Comparison of ENCODE assay signal across 28 mouse cellular contexts in the genomic region with DNA sequence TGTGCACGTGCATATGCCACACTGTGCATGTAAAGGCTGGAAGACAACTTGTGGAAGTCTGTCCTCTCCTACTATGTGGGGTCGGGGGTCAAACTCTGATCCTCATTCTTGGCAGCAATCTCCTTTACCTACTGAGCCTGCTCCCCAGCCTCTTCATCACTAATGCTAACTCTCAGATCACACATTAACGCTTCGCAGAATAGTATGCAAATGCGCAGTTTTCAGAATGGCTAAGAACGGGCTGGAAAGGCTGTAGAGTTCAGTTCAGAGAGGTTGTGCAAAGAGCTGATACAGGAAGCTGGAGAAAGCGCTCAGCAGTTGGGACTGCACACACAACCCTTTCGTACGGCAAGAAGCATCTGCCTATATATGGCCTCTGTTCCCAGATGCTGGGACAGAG. TPM values are rescaled to one million over a fixed set of nuclear protein-coding genes. Genes with fewer than 3 reads are reported as not detected.
DNase-seq lines count a peak whose midpoint lies in the region; ATAC-seq and TF ChIP-seq lines count a peak whose summit lies in the region.
"Had no signal": no experiment of that assay in that cellular context is flagged by ENCODE, and none has a peak within 500 bp of the region (broad histone marks: within the 10 kb centered on the region; RNA-seq: fewer than 3 reads in every experiment).

No protein-coding gene starts in this region.

- peaks cover 10% of the 10 kb centered on the region for H3K4me1 ChIP-seq in heart, adult 2 months (ENCODE audit: control insufficient read depth, insufficient read depth, low read length)
- H3K4me1 ChIP-seq in kidney, embryonic 15.5 days = peaks cover 46% of the 10 kb centered on the region
- peaks cover 8 to 20% of the 10 kb centered on the region in 2 experiments; a peak in 3 of 4 replicates for H3K4me1 ChIP-seq in ES-E14 (ENCODE audit: control insufficient read depth in 2 of 2, insufficient read depth in 2 of 2, low read length in 2 of 2, poor library complexity in 1 of 2)
- 0 out of 2 replicates have a peak, but pooled peaks cover 7% of the 10 kb centered on the region for H3K4me1 ChIP-seq in forebrain, embryonic 12.5 days

- H3K79me2 ChIP-seq in heart, adult 2 months (replicated peaks; ENCODE audit: control insufficient read depth, insufficient read depth, low read length) = no peaks in the 10 kb centered on the region

- intact Hi-C loops in heart, adult 2 months (cut with DNase I) = no loop called here

- DNase-seq in heart, adult 2 months = no peak
- DNase-seq in heart, adult 8-10 months (ENCODE audit: low spot score) = no peak
- DNase-seq in kidney, adult 9 months = peak; percentile 51
- no peak for DNase-seq in ES-E14 (ENCODE audit: low read depth, low spot score)
- peak; percentile 79 for DNase-seq in splenic B cell, adult 2 months (ENCODE audit: low read depth, low spot score)
- DNase-seq: adrenal gland, postnatal 10 days; cerebellum, adult 11 months; cerebellum, postnatal 10 days; gastrocnemius, postnatal 36 days; heart, postnatal 36 days; layer of hippocampus, postnatal 36 days; midbrain, embryonic 14.5 days; right cerebral cortex, postnatal 14 days; thymus, postnatal 14 days had no signal

- peak overlapping the region; percentile 49; the same call in 1 of the 2 replicates for H3K27ac ChIP-seq in heart, adult 2 months
- H3K27ac ChIP-seq in kidney, embryonic 15.5 days = no peak overlapping the region
- peak overlapping the region; percentile 100 for H3K27ac ChIP-seq in ES-E14 (ENCODE audit: insufficient read depth, low read depth, low read length, poor library complexity, severe bottlenecking)
- H3K27ac ChIP-seq in forebrain, embryonic 12.5 days = no peak overlapping the region
- H3K27ac ChIP-seq: embryonic facial prominence, embryonic 12.5 days; heart, embryonic 13.5 days; hindbrain, embryonic 15.5 days; intestine, embryonic 15.5 days; liver, embryonic 15.5 days; neural tube, embryonic 15.5 days had no signal

- no peak for TF ChIP-seq POLR2A in heart, adult 2 months (IDR thresholded peaks at IDR 0.05; ENCODE audit: insufficient read depth, low read depth, low read length)

- in situ Hi-C loops in ES-E14 (cut with MboI; ENCODE audit: low sequenced_read_pairs in 2 of 2, unreplicated experiment in 2 of 2) = no loop called here

- no peaks in the 10 kb centered on the region for H3K9me3 ChIP-seq in kidney, embryonic 15.5 days (replicated peaks)
- H3K9me3 ChIP-seq in ES-E14 (ENCODE audit: control insufficient read depth, insufficient read depth, low read depth, low read length) = no peaks in the 10 kb centered on the region
- no peaks in the 10 kb centered on the region for H3K9me3 ChIP-seq in forebrain, embryonic 12.5 days
- H3K9me3 ChIP-seq: embryonic facial prominence, embryonic 12.5 days; heart, embryonic 13.5 days; hindbrain, embryonic 15.5 days; intestine, embryonic 15.5 days; liver, embryonic 15.5 days; megakaryocyte, embryonic 14.5 days; neural tube, embryonic 15.5 days had no signal

- no peak for TF ChIP-seq CTCF in heart, adult 2 months (IDR thresholded peaks at IDR 0.05)

- H3K4me3 ChIP-seq in heart, adult 2 months = no peak overlapping the region
- H3K4me3 ChIP-seq in kidney, embryonic 15.5 days (replicated peaks) = no peak overlapping the region
- no peak overlapping the region for H3K4me3 ChIP-seq in ES-E14 (ENCODE audit: insufficient read depth in 1 of 2, low read depth in 1 of 2, low read length in 2 of 2, poor library complexity in 1 of 2, severe bottlenecking in 1 of 2)
- no peak overlapping the region for H3K4me3 ChIP-seq in forebrain, embryonic 12.5 days (replicated peaks)
- H3K4me3 ChIP-seq: embryonic facial prominence, embryonic 12.5 days; heart, embryonic 13.5 days; hindbrain, embryonic 15.5 days; intestine, embryonic 15.5 days; liver, embryonic 15.5 days; megakaryocyte, embryonic 14.5 days; myocyte; neural tube, embryonic 15.5 days had no signal

- H3K27me3 ChIP-seq in heart, adult 2 months (ENCODE audit: control insufficient read depth, insufficient read depth, low read length) = no peaks in the 10 kb centered on the region
- no peaks in the 10 kb centered on the region for H3K27me3 ChIP-seq in kidney, embryonic 15.5 days
- no peaks in the 10 kb centered on the region for H3K27me3 ChIP-seq in splenic B cell, adult 2 months (ENCODE audit: control insufficient read depth, insufficient read depth, low read length, poor library complexity, severe bottlenecking)
- H3K27me3 ChIP-seq in forebrain, embryonic 12.5 days = no peaks in the 10 kb centered on the region
- H3K27me3 ChIP-seq: embryonic facial prominence, embryonic 12.5 days; heart, embryonic 13.5 days; hindbrain, embryonic 15.5 days; intestine, embryonic 15.5 days; liver, embryonic 15.5 days; megakaryocyte, embryonic 14.5 days; neural tube, embryonic 15.5 days; Patski had no signal

- no peak for TF ChIP-seq EP300 in heart, adult 2 months (IDR thresholded peaks at IDR 0.05; ENCODE audit: insufficient read depth, low read depth, low read length)

- WGBS in heart, adult 2 months = 70% methylated on average over 9 of the region's 9 CpGs
- 75% methylated on average over 9 of the region's 9 CpGs for WGBS in kidney, embryonic 15.5 days
- 79% methylated on average over 9 of the region's 9 CpGs for WGBS in forebrain, embryonic 12.5 days

- H3K4me2 ChIP-seq in kidney, embryonic 15.5 days = no peak overlapping the region
- H3K4me2 ChIP-seq in forebrain, embryonic 12.5 days = no peak overlapping the region
- H3K4me2 ChIP-seq: embryonic facial prominence, embryonic 12.5 days; heart, embryonic 13.5 days; hindbrain, embryonic 15.5 days; intestine, embryonic 15.5 days; liver, embryonic 15.5 days; neural tube, embryonic 15.5 days had no signal

- H3K9ac ChIP-seq in heart, adult 2 months (ENCODE audit: low read depth, low read length) = no peak overlapping the region
- H3K9ac ChIP-seq in kidney, embryonic 15.5 days = no peak overlapping the region
- peak overlapping the region; percentile 45; the same call in 1 of the 2 replicates for H3K9ac ChIP-seq in ES-E14 (ENCODE audit: insufficient read depth, low read depth, low read length, poor library complexity, severe bottlenecking)
- no peak overlapping the region for H3K9ac ChIP-seq in forebrain, embryonic 12.5 days
- H3K9ac ChIP-seq: embryonic facial prominence, embryonic 12.5 days; heart, embryonic 13.5 days; hindbrain, embryonic 15.5 days; intestine, embryonic 15.5 days; liver, embryonic 15.5 days; neural tube, embryonic 15.5 days had no signal

- H3K36me3 ChIP-seq in heart, adult 2 months (ENCODE audit: control insufficient read depth, insufficient read depth, low read length) = peaks cover 5% of the 10 kb centered on the region; the same call in 1 of the 2 replicates
- H3K36me3 ChIP-seq in kidney, embryonic 15.5 days = no peaks in the 10 kb centered on the region
- no peaks in the 10 kb centered on the region for H3K36me3 ChIP-seq in ES-E14 (ENCODE audit: control insufficient read depth, insufficient read depth, low read length, poor library complexity, severe bottlenecking)
- H3K36me3 ChIP-seq in splenic B cell, adult 2 months (ENCODE audit: control insufficient read depth, insufficient read depth, low read length, poor library complexity, severe bottlenecking) = no peaks in the 10 kb centered on the region
- no peaks in the 10 kb centered on the region for H3K36me3 ChIP-seq in forebrain, embryonic 12.5 days (replicated peaks)
- H3K36me3 ChIP-seq: embryonic facial prominence, embryonic 12.5 days; heart, embryonic 13.5 days; hindbrain, embryonic 15.5 days; intestine, embryonic 15.5 days; liver, embryonic 15.5 days; neural tube, embryonic 15.5 days had no signal

- ATAC-seq in kidney, embryonic 15.5 days (replicated peaks; ENCODE audit: low FRiP score) = no peak
- ATAC-seq in forebrain, embryonic 12.5 days (ENCODE audit: low FRiP score) = no peak
- ATAC-seq: activated CD4-positive, CD25-positive, alpha-beta regulatory T cell, adult 4 months; forebrain, embryonic 16.5 days; intestine, embryonic 15.5 days; lung, postnatal 0 days; Patski had no signal

TF ChIP-seq in ES-E14, 5 proteins besides CTCF, POLR2A, EP300 and RAD21:
- TF ChIP-seq MAFK (IDR thresholded peaks at IDR 0.05; ENCODE audit: insufficient read depth, low read depth, low read length) = no peak
- no peak for TF ChIP-seq CHD2 (IDR thresholded peaks at IDR 0.05; ENCODE audit: low read depth, low read length)
- no peak for TF ChIP-seq ZC3H11A (IDR thresholded peaks at IDR 0.05; ENCODE audit: borderline replicate concordance, low read depth, low read length)
- TF ChIP-seq ZNF384 (IDR thresholded peaks at IDR 0.05; ENCODE audit: low read depth, low read length) = no peak
- TF ChIP-seq HCFC1 (IDR thresholded peaks at IDR 0.05; ENCODE audit: borderline replicate concordance, insufficient read depth, low read length) = no peak

RNA-seq across cellular contexts. Expression of gene Stoml1, which starts 19.9 kb away (rescaled TPM):
- total RNA-seq in heart, adult 2 months (2021) = 1 to 10 TPM; 9.2 to 9.6 TPM
- polyA plus RNA-seq in heart, adult 2 months (2012; rRNA removed) = 23.4 and 29.4 TPM in 2 replicates
- 10 to 100 TPM in 3 of 4 experiments, 1 to 10 TPM in 1; 9.5 to 13.4 (median 11.7) TPM for total RNA-seq in heart, adult 8-10 months (2022)
- polyA plus RNA-seq in kidney, embryonic 15.5 days (2015; fragmentation: Nextera tagmentation; extraction: Ambion mirVana) = 29.9 and 33.6 TPM in 2 replicates
- 51.7 and 95.7 TPM in 2 replicates for total RNA-seq in ES-E14 (2012; rRNA removed)
- polyA plus RNA-seq in forebrain, embryonic 12.5 days (2016; fragmentation: Nextera tagmentation; extraction: Ambion mirVana) = 52.2 and 53.3 TPM in 2 replicates

RNA-seq across cellular contexts. Expression of gene Pml, which starts 23.3 kb away (rescaled TPM):
- total RNA-seq in heart, adult 2 months (2021) = 1 to 10 TPM; 7.5 to 8.2 TPM
- 10.4 and 10.5 TPM in 2 replicates for polyA plus RNA-seq in heart, adult 2 months (2012; rRNA removed)
- total RNA-seq in heart, adult 8-10 months (2022) = 1 to 10 TPM; 7.0 to 9.1 (median 8.0) TPM
- polyA plus RNA-seq in kidney, embryonic 15.5 days (2015; fragmentation: Nextera tagmentation; extraction: Ambion mirVana) = 21.0 and 24.7 TPM in 2 replicates
- 72.6 and 112 TPM in 2 replicates for total RNA-seq in ES-E14 (2012; rRNA removed)
- polyA plus RNA-seq in forebrain, embryonic 12.5 days (2016; fragmentation: Nextera tagmentation; extraction: Ambion mirVana) = 11.1 TPM in 2 replicates

RNA-seq across cellular contexts. Expression of gene Loxl1, which starts 40.1 kb away (rescaled TPM):
- total RNA-seq in heart, adult 2 months (2021) = 10 to 100 TPM; 22.1 to 28.4 TPM
- 57.5 and 59.7 TPM in 2 replicates for polyA plus RNA-seq in heart, adult 2 months (2012; rRNA removed)
- total RNA-seq in heart, adult 8-10 months (2022) = 10 to 100 TPM; 14.3 to 19.3 (median 16.6) TPM
- 33.2 and 39.7 TPM in 2 replicates for polyA plus RNA-seq in kidney, embryonic 15.5 days (2015; fragmentation: Nextera tagmentation; extraction: Ambion mirVana)
- total RNA-seq in ES-E14 (2012; rRNA removed) = 6.2 and 8.4 TPM in 2 replicates
- 9.1 and 10.9 TPM in 2 replicates for polyA plus RNA-seq in forebrain, embryonic 12.5 days (2016; fragmentation: Nextera tagmentation; extraction: Ambion mirVana)
- polyA plus RNA-seq: activated CD4-positive, CD25-positive, alpha-beta regulatory T cell, adult 4 months had no signal

Comparison
In these comparisons a context has a peak if more than half of its experiments do, and no peak if none do; other contexts are left out.
1. DNase-seq: peak in kidney, adult 9 months (single experiment) and splenic B cell, adult 2 months (single experiment); none in heart, adult 2 months (0 of 2), heart, adult 8-10 months (single experiment) and ES-E14 (single experiment).
2. H3K27ac ChIP-seq: peak in heart, adult 2 months (single experiment) and ES-E14 (single experiment); none in kidney, embryonic 15.5 days (single experiment) and forebrain, embryonic 12.5 days (single experiment).